Mouse (Mus musculus) midbrain, embryonic 12.5 days (tissue): Measurements from ENCODE around the gene Cdh15. TPM values are rescaled to one million over a fixed set of nuclear protein-coding genes. Genes with fewer than 3 reads are reported as not detected.

Experiments
- ATAC-seq: fragments of 200-750 bp; cut with Nextera tagmentation; 2 replicates; pipeline ENCODE4 v1.8.0; 2017; ENCODE audit warnings: low read depth, moderate TSS enrichment, moderate library complexity; ENCODE audit not compliant: low FRiP score
- H3K27ac ChIP-seq: fragments of 300-500 bp; sonication (generic); replicated peaks from 2 replicates; pipeline ENCODE4 v1.5.1; 2016; ENCODE audit warnings: mild to moderate bottlenecking
- H3K27me3 ChIP-seq: fragments of 300-500 bp; sonication (generic); 2 replicates; pipeline ENCODE4 v1.6.1; 2016; ENCODE audit warnings: mild to moderate bottlenecking
- H3K36me3 ChIP-seq: fragments of 300-500 bp; sonication (generic); 2 replicates; pipeline ENCODE4 v1.6.1; 2016
- H3K4me1 ChIP-seq: fragments of 300-500 bp; sonication (generic); 2 replicates; pipeline ENCODE4 v1.6.1; 2016
- H3K4me2 ChIP-seq: fragments of 300-500 bp; sonication (generic); replicated peaks from 2 replicates; pipeline ENCODE4 v1.6.1; 2016; ENCODE audit warnings: mild to moderate bottlenecking, moderate library complexity
- H3K4me3 ChIP-seq: fragments of 300-500 bp; sonication (generic); 2 replicates; pipeline ENCODE4 v1.5.1; 2016; ENCODE audit warnings: mild to moderate bottlenecking
- H3K9ac ChIP-seq: fragments of 300-500 bp; sonication (generic); replicated peaks from 2 replicates; pipeline ENCODE4 v1.6.1; 2016; ENCODE audit warnings: mild to moderate bottlenecking, moderate library complexity
- H3K9me3 ChIP-seq: fragments of 300-500 bp; sonication (generic); 2 replicates; pipeline ENCODE4 v1.6.1; 2016; ENCODE audit warnings: mild to moderate bottlenecking
- WGBS: fragments of 180-500 bp; shearing (Covaris S2); methylation state at CpG from one replicate; pipeline ENCODE4 v1.1.7; 2016; 5-methylcytosine and 5-hydroxymethylcytosine counted together
- polyA plus RNA-seq: library from polyadenylated mRNA; unstranded; fragments of >200 nt; fragmentation: Nextera tagmentation; extraction: Ambion mirVana; gene quantifications from 2 replicates; pipeline ENCODE4 v1.2.1, GENCODE M21; 2016

The Cdh15 gene
- polyA plus RNA-seq, 1 experiment from 2014 or later, result 0.43 TPM

DNA sequence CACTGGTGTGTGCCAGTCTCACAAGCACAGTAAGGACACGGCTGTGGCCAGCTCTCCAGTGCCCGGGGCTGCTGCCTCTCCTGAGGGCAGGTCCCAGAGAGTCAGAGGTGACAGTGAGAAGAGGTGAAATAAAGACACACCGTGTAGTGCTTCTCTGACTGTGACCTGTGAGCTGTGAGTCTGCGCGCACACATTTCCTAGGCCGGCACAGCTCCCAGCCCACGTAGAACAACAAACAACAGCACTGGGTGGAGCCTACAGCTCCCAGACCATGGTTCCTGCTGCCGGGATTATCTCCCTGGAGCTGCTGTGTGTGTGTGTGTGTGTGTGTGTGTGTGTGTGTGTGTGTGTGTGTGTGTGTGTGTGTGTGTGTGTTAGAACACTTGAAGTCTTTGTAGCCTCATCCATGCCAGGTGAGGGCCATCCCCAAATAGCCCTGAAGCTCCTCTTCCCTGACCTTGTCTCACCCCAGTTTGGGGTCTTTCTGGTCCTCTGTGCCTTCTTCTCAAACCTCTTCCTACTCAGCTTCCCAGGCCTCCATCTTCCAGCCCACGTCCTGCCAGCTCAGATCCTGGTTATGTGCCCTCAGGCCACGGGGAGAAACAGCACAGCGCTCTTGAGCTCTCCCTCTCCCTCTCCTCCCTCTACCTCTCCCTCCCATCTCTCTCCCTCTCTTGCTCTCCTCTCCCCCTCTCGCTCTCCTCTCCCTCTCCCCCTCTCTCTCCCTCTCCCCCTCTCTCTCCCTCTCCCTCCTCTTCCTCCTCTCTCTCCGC is 29.9 kb upstream of the Cdh15 start:
- Histone ChIP-seq H3K36me3 (0 out of 2 replicates have a peak, but pooled peaks cover 4% of the 10 kb centered on the region), H3K4me3 (no peak overlapping the region), H3K9me3 (no peaks in the 10 kb centered on the region), H3K27me3 (no peaks in the 10 kb centered on the region), H3K4me2 (no peak overlapping the region), H3K27ac (peak overlapping the region; percentile 40), H3K9ac (no peak overlapping the region), H3K4me1 (peaks cover 27% of the 10 kb centered on the region)
- no peak for ATAC-seq
- WGBS, result 30% methylated on average over 13 of the region's 13 CpGs

DNA sequence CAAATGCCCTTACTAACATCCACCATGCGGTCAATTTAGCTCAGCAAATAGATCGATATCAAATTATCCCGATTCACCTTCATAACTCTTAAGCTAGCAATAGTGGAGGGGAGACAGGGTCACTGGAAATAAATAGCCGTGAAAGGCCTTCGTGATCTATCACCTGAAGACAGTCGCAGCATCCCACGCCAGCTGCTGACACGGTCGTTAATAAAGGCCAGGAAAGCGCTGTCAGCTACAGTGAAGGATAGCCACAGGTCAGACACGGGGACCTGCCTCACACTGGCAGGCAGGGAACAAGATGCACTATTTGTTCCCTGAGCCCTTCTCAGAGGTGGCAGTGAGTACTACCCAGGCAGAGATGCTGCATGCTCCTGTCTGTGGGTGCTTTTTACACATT is 28.0 kb upstream of the Cdh15 start:
- 80% methylated on average over 11 of the region's 11 CpGs for WGBS
- no peaks in the 10 kb centered on the region for H3K9me3 ChIP-seq
- ATAC-seq, result no peak
- H3K27ac ChIP-seq, result no peak overlapping the region
- no peaks in the 10 kb centered on the region for H3K27me3 ChIP-seq
- no peaks in the 10 kb centered on the region for H3K36me3 ChIP-seq
- H3K4me3 ChIP-seq, result no peak overlapping the region
- H3K4me2 ChIP-seq, result no peak overlapping the region
- no peak overlapping the region for H3K9ac ChIP-seq
- peaks cover 20% of the 10 kb centered on the region for H3K4me1 ChIP-seq

DNA sequence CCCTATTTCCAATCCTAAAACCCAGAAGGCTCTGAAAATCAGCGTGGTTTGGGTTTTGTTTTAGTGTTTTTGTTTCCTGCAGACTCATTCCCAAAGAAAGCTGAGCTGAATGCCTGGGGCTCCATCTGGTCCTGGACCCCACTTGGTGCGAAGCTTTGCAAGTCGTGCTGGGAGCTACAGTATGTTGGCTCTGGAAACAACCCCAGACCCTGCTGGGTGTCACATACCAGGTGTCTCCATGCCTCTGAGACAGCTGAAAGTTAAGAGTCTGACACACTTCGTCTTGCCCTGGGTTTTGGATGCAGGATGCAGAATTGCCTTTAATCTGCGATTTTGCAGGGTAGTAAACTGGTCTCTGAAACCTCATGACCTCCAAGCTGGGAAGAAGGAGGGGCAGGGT is 23.2 kb upstream of the Cdh15 start:
- Histone ChIP-seq H3K27ac (no peak overlapping the region), H3K4me3 (no peak overlapping the region), H3K4me1 (peaks cover 14% of the 10 kb centered on the region; the same call in 1 of the 2 replicates), H3K9ac (no peak overlapping the region), H3K4me2 (no peak overlapping the region), H3K36me3 (no peaks in the 10 kb centered on the region), H3K27me3 (peaks cover 10% of the 10 kb centered on the region; the same call in 1 of the 2 replicates), H3K9me3 (no peaks in the 10 kb centered on the region)
- WGBS, result 50% methylated on average over 5 of the region's 5 CpGs
- ATAC-seq, result no peak

- WGBS, result 80% methylated on average over 9 of the region's 9 CpGs
- H3K4me3 ChIP-seq, result no peak overlapping the region
- H3K27ac ChIP-seq, result no peak overlapping the region
- ATAC-seq, result no peak
- peaks cover 14% of the 10 kb centered on the region; the same call in 1 of the 2 replicates for H3K4me1 ChIP-seq
- H3K36me3 ChIP-seq, result no peaks in the 10 kb centered on the region
- H3K9ac ChIP-seq, result no peak overlapping the region
- no peak overlapping the region for H3K4me2 ChIP-seq
- H3K27me3 ChIP-seq, result peaks cover 10% of the 10 kb centered on the region; the same call in 1 of the 2 replicates
- H3K9me3 ChIP-seq, result no peaks in the 10 kb centered on the region
Observed at GRCm38 (mm10) chr8:122824986-122825385, 22.8 kb upstream of the Cdh15 start.

DNA sequence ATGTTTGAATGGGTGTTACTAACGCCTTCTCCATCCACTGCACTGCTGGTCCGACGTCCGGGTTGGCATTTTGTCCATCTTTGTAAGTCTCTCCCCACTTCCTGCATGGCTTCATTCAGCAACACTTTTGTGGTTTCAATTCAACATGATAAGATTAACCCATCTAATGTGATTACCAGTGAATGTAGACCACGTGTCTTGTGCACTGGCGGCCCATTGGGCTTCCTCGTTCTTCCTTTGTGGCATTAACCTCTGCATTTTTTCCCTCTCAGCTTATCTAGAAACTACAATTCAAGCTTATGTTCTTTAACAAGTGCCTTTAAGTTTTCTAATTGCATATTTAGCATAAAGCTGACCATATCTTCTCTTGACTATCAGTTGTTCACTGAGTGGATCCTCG is 22.4 kb upstream of the Cdh15 start:
- no peak for ATAC-seq
- no peak overlapping the region for H3K27ac ChIP-seq
- no peaks in the 10 kb centered on the region for H3K36me3 ChIP-seq
- no peak overlapping the region for H3K4me2 ChIP-seq
- H3K27me3 ChIP-seq, result peaks cover 10% of the 10 kb centered on the region; the same call in 1 of the 2 replicates
- no peaks in the 10 kb centered on the region for H3K9me3 ChIP-seq
- no peak overlapping the region for H3K9ac ChIP-seq
- 71% methylated on average over 8 of the region's 8 CpGs for WGBS
- H3K4me1 ChIP-seq, result peaks cover 14% of the 10 kb centered on the region; the same call in 1 of the 2 replicates
- H3K4me3 ChIP-seq, result no peak overlapping the region

- no peaks in the 10 kb centered on the region for H3K9me3 ChIP-seq
- no peak for ATAC-seq
- peaks cover 17% of the 10 kb centered on the region; the same call in 1 of the 2 replicates for H3K27me3 ChIP-seq
- H3K36me3 ChIP-seq, result no peaks in the 10 kb centered on the region
- peaks cover 14% of the 10 kb centered on the region; the same call in 1 of the 2 replicates for H3K4me1 ChIP-seq
- 88% methylated on average over 3 of the region's 3 CpGs for WGBS
- H3K27ac ChIP-seq, result no peak overlapping the region
- H3K4me3 ChIP-seq, result no peak overlapping the region
- no peak overlapping the region for H3K4me2 ChIP-seq
- no peak overlapping the region for H3K9ac ChIP-seq
Observed at GRCm38 (mm10) chr8:122829396-122829795, 18.4 kb upstream of the Cdh15 start.

DNA sequence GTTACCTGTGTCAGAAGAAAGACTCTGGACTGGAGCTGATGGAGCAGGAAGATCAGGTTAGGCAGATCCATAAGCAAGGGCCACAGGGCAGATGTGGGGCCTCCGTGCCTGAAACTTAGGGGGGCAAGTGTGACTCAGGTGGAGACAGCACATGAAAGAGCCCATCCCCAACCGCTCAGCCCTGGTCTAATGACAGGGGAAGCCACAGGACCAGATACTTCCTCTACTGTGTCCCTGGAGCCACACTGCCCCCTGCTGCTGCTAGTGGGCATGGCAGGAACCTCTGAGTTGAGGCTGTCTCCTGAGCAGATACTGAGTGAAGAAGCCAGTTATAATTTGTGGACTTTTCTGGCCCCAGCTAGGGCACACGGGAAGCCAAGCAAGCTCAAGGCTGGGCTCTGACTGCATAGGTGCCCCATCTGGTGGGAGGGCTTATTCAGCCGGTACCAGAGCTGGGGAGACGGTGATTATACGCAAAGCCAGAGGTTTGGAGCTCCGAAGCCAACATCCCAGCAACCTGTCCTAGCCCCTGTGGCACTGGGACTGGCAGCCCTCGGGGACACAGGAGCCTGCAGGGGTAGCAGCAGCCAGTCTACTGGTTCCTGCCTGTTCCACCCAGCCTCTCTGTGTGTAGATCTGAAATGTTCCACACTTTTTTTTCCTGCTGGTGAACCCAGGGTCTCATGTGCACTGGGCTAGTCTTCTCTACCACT is 17.3 kb upstream of the Cdh15 start:
- Histone ChIP-seq H3K4me1 (peaks cover 7% of the 10 kb centered on the region; the same call in 1 of the 2 replicates), H3K36me3 (no peaks in the 10 kb centered on the region), H3K9ac (no peak overlapping the region), H3K4me2 (no peak overlapping the region), H3K27me3 (peaks cover 17% of the 10 kb centered on the region; the same call in 1 of the 2 replicates), H3K9me3 (no peaks in the 10 kb centered on the region), H3K27ac (no peak overlapping the region), H3K4me3 (no peak overlapping the region)
- peak; percentile 83 for ATAC-seq
- 44% methylated on average over 8 of the region's 8 CpGs for WGBS

DNA sequence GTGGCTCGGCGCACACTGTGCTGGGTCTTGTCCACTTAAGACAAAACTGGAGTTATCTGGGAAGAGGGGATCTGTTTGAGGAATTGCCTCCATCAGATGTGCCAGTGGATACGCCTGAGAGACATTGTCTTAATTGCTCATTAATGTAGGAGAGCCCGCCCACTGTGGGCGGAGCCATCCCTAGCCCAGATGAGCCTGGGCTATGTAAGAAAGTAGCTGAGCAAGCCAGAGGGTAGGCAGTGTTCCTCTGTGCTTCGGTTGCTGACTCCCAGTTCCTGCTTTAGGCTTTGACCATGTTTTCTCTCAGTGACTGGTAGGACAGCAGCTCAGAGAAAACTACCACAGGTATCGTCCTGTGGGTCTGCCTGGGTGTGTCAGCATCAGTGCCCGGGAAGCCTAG is 13.3 kb upstream of the Cdh15 start:
- no peak for ATAC-seq
- H3K9me3 ChIP-seq, result no peaks in the 10 kb centered on the region
- no peak overlapping the region for H3K9ac ChIP-seq
- H3K27me3 ChIP-seq, result peaks cover 8% of the 10 kb centered on the region; the same call in 1 of the 2 replicates
- 82% methylated on average over 8 of the region's 8 CpGs for WGBS
- H3K4me2 ChIP-seq, result no peak overlapping the region
- no peaks in the 10 kb centered on the region for H3K4me1 ChIP-seq
- no peak overlapping the region for H3K27ac ChIP-seq
- H3K36me3 ChIP-seq, result no peaks in the 10 kb centered on the region
- no peak overlapping the region for H3K4me3 ChIP-seq

DNA sequence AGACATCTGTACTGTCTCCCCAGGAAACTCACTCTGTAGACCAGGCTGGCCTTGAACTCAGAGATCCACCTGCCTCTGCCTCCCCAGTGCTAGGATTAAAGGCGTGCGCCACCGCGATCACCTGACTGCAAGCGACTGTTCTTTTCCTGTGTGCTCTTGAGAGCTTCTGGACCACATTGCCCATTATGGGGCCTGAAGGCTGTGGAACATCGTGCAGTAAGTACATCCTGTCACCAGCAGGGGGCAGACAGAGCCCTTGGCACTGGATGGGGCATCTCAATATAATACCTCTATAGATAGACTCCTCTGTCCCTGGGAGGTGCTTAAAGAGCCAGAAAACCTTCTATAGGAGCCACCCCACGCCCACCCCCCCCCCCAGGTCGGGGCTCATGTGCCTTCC is 12.8 kb upstream of the Cdh15 start:
- no peak overlapping the region for H3K4me3 ChIP-seq
- H3K27me3 ChIP-seq, result peaks cover 7% of the 10 kb centered on the region; the same call in 1 of the 2 replicates
- 29% methylated on average over 8 of the region's 8 CpGs for WGBS
- no peaks in the 10 kb centered on the region for H3K9me3 ChIP-seq
- H3K9ac ChIP-seq, result no peak overlapping the region
- H3K4me1 ChIP-seq, result no peaks in the 10 kb centered on the region
- ATAC-seq, result peak; percentile 60; the same call in 1 of the 2 replicates
- no peak overlapping the region for H3K4me2 ChIP-seq
- H3K27ac ChIP-seq, result no peak overlapping the region
- H3K36me3 ChIP-seq, result no peaks in the 10 kb centered on the region

DNA sequence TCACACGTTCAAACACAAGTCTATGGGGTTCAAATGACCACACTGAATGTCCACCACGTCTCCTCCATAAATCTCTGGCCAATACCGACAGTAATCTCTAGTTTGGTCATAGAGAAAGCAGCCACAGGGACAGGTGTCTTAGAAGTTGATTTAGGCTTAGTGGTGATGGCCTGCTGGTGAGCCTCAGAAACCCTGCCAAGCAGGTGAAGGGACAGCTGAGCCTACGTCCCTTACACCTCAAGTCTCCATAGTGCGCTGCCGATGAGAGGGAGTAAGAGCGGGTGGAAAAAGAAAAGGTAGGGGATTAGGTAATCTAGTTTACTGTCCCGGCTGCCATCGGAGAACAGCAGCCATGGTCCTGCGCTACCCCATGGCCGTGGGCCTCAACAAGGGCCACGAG is 11.6 kb upstream of the Cdh15 start:
- 86% methylated on average over 12 of the region's 12 CpGs for WGBS
- ATAC-seq, result no peak
- Histone ChIP-seq H3K4me3 (no peak overlapping the region), H3K4me1 (no peaks in the 10 kb centered on the region), H3K4me2 (no peak overlapping the region), H3K9me3 (no peaks in the 10 kb centered on the region), H3K27ac (no peak overlapping the region), H3K27me3 (peaks cover 4% of the 10 kb centered on the region; the same call in 1 of the 2 replicates), H3K36me3 (no peaks in the 10 kb centered on the region), H3K9ac (no peak overlapping the region)

GRCm38 (mm10) chr8:122836696-122837095 is 11.1 kb upstream of the Cdh15 start:
- H3K4me1 ChIP-seq, result no peaks in the 10 kb centered on the region
- ATAC-seq, result no peak

DNA sequence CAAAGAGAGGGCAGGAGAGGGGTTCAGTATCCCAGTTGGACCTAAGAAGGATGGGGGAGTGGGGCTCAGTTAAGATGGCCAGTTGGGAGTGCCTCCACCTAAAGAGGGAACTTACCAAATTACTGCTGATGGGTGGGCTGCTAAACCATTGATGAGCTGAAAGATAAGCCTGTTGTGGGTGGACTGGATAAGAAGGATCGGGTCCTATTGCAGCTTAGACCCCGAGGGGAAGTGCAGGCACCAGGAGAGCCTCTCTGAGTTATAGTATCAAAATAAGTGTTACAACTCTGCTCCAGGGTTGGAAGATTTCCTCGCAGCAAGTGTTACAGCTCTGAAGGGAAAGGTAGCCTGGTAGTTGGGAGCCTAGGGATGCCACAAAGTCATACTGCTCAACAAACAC is 3.6 kb upstream of the Cdh15 start:
- H3K27me3 ChIP-seq, result peaks cover 16% of the 10 kb centered on the region; the same call in 1 of the 2 replicates
- no peak for ATAC-seq
- H3K36me3 ChIP-seq, result no peaks in the 10 kb centered on the region
- no peak overlapping the region for H3K4me2 ChIP-seq
- H3K9me3 ChIP-seq, result no peaks in the 10 kb centered on the region
- 78% methylated on average over 3 of the region's 3 CpGs for WGBS
- peaks cover 7% of the 10 kb centered on the region; the same call in 1 of the 2 replicates for H3K4me1 ChIP-seq
- no peak overlapping the region for H3K4me3 ChIP-seq
- no peak overlapping the region for H3K9ac ChIP-seq
- H3K27ac ChIP-seq, result no peak overlapping the region

More at GRCm38 (mm10) chr8:122836696-122837095, 11.1 kb upstream of the Cdh15 start:
- Histone ChIP-seq H3K9me3 (no peaks in the 10 kb centered on the region), H3K4me3 (no peak overlapping the region), H3K27ac (no peak overlapping the region), H3K27me3 (no peaks in the 10 kb centered on the region), H3K4me2 (no peak overlapping the region), H3K9ac (no peak overlapping the region), H3K36me3 (no peaks in the 10 kb centered on the region)
- 89% methylated on average over 13 of the region's 13 CpGs for WGBS
